Mouse (Mus musculus): ENCODE data around the gene Atpif1. TPM values are rescaled to one million over a fixed set of nuclear protein-coding genes. Genes with fewer than 3 reads are reported as not detected.

The Atpif1 gene
- total RNA-seq, 1 experiment from 2014 or later = 1,217 TPM

Other genes starting within 250 kb of the Atpif1 start
- not detected in 2 replicates for gene Rab42, start 230.3 kb downstream of the Atpif1 start, total RNA-seq (2017)
- gene Trnau1ap, start 204.1 kb downstream of the Atpif1 start, total RNA-seq (2017) = 46.6 and 48.4 TPM in 2 replicates
- gene Rcc1, start 180.1 kb downstream of the Atpif1 start, total RNA-seq (2017) = 30.1 and 32.0 TPM in 2 replicates
- 11.9 and 22.6 TPM in 2 replicates for gene Phactr4, start 111.2 kb downstream of the Atpif1 start, total RNA-seq (2017)
- 9.3 and 16.6 TPM in 2 replicates for gene Med18, start 69.7 kb downstream of the Atpif1 start, total RNA-seq (2017)
- gene Sesn2, start 23.2 kb downstream of the Atpif1 start, total RNA-seq (2017) = 3.9 and 4.0 TPM in 2 replicates
- gene Dnajc8, start 1.9 kb upstream of the Atpif1 start, total RNA-seq (2017) = 354 and 422 TPM in 2 replicates
- 7.7 and 16.6 TPM in 2 replicates for gene Ptafr, start 30.4 kb upstream of the Atpif1 start, total RNA-seq (2017)
- 25.1 and 26.6 TPM in 2 replicates for gene Eya3, start 105.3 kb upstream of the Atpif1 start, total RNA-seq (2017)
- 4.5 and 8.0 TPM in 2 replicates for gene Xkr8, start 198.9 kb upstream of the Atpif1 start, total RNA-seq (2017)
- 0.19 and 0.74 TPM in 2 replicates for gene Smpdl3b, start 223.6 kb upstream of the Atpif1 start, total RNA-seq (2017)
- 46.5 and 50.1 TPM in 2 replicates for gene Rpa2, start 234.7 kb upstream of the Atpif1 start, total RNA-seq (2017)

Measured in hematopoietic stem cell, adult 5-6 weeks (primary cell).